Mouse (Mus musculus) MEL (cell line): Measurements from ENCODE around the gene Cckar.

ENCODE experiments used
- CHD2 ChIP-seq: IDR thresholded peaks from 2 replicates; pipeline ENCODE4 v1.6.1; 2011; ENCODE audit warnings: low read length, improper control_type of control experiment
- CTCF ChIP-seq, 3 experiments: IDR thresholded peaks in 2 of 3; conservative IDR thresholded peaks in 1 of 3; 2 replicates each; pipeline ENCODE4 v1.5.1; 2011 to 2012; ENCODE audit warnings: low read length in 3 of 3, low read depth in 2 of 3, mild to moderate bottlenecking in 2 of 3, improper control_type of control experiment in 1 of 3, inconsistent platforms in 1 of 3, mixed read lengths in 1 of 3, moderate library complexity in 1 of 3; ENCODE audit not compliant: control insufficient read depth in 1 of 3, insufficient read depth in 1 of 3, poor library complexity in 1 of 3, severe bottlenecking in 1 of 3
- ELF1 ChIP-seq: IDR thresholded peaks from 2 replicates; pipeline ENCODE4 v1.6.1; 2014; ENCODE audit warnings: low read depth, mild to moderate bottlenecking, inconsistent platforms, low read length, improper control_type of control experiment, moderate library complexity
- HCFC1 ChIP-seq: IDR thresholded peaks from 2 replicates; pipeline ENCODE4 v1.6.1; 2012; ENCODE audit warnings: low read depth, mild to moderate bottlenecking, inconsistent platforms, low read length, improper control_type of control experiment, moderate library complexity
- NELFE ChIP-seq: IDR thresholded peaks from 2 replicates; pipeline ENCODE4 v1.6.1; 2011; ENCODE audit warnings: low read depth, low read length, improper control_type of control experiment
- POLR2A ChIP-seq, 2 experiments: IDR thresholded peaks; 2 replicates each; pipeline ENCODE4 v1.6.1; 2011 to 2012; ENCODE audit warnings: low read length in 2 of 2, mild to moderate bottlenecking in 2 of 2, control low read depth in 1 of 2, improper control_type of control experiment in 1 of 2, low read depth in 1 of 2, moderate library complexity in 1 of 2; ENCODE audit not compliant: control insufficient read depth in 1 of 2, insufficient read depth in 1 of 2, poor library complexity in 1 of 2
- POLR2AphosphoS2 ChIP-seq: IDR thresholded peaks from 2 replicates; pipeline ENCODE4 v1.6.1; 2011; ENCODE audit warnings: low read length, improper control_type of control experiment
- SMC3 ChIP-seq: IDR thresholded peaks from 2 replicates; pipeline ENCODE4 v1.6.1; 2011; ENCODE audit warnings: low read depth, low read length, improper control_type of control experiment
- USF2 ChIP-seq, 2 experiments: IDR thresholded peaks; 2 replicates each; pipeline ENCODE4 v1.6.1; 2011 to 2012; ENCODE audit warnings: improper control_type of control experiment in 2 of 2, low read length in 2 of 2, borderline replicate concordance in 1 of 2, inconsistent platforms in 1 of 2, low read depth in 1 of 2, mild to moderate bottlenecking in 1 of 2; ENCODE audit not compliant: insufficient read depth in 1 of 2
- ZKSCAN1 ChIP-seq: IDR thresholded peaks from 2 replicates; pipeline ENCODE4 v1.6.1; 2012; ENCODE audit warnings: low read depth, mild to moderate bottlenecking, inconsistent platforms, low read length, improper control_type of control experiment, moderate library complexity
- ZNF384 ChIP-seq: IDR thresholded peaks from 2 replicates; pipeline ENCODE4 v1.6.1; 2012; ENCODE audit warnings: low read depth, mild to moderate bottlenecking, inconsistent platforms, low read length, improper control_type of control experiment

GRCm38 (mm10) chr5:53672352-53672751 is 35.2 kb downstream of the Cckar start:
- peak; percentile 55 for TF ChIP-seq SMC3
- no peak for TF ChIP-seq POLR2AphosphoS2
- TF ChIP-seq CHD2: no peak
- no peak for TF ChIP-seq USF2 (IDR thresholded peaks at IDR 0.05; ENCODE audit: borderline replicate concordance in 1 of 2, insufficient read depth in 1 of 2, low read depth in 1 of 2, low read length in 2 of 2)
- peak; percentile 30 to 51 (median 50); a peak in 5 of 6 replicates for TF ChIP-seq CTCF (IDR thresholded peaks at IDR 0.05 in 2 of 3, conservative IDR thresholded peaks at IDR 0.05 in 1 of 3; ENCODE audit: control insufficient read depth in 1 of 3, insufficient read depth in 1 of 3, low read depth in 2 of 3, low read length in 3 of 3, poor library complexity in 1 of 3, severe bottlenecking in 1 of 3)
- TF ChIP-seq POLR2A (IDR thresholded peaks at IDR 0.05; ENCODE audit: control insufficient read depth in 1 of 2, insufficient read depth in 1 of 2, low read depth in 1 of 2, low read length in 2 of 2, poor library complexity in 1 of 2): no peak
- TF ChIP-seq NELFE: no peak
- TF ChIP-seq ELF1: no peak
- no peak for TF ChIP-seq HCFC1
- TF ChIP-seq ZKSCAN1: no peak
- no peak for TF ChIP-seq ZNF384
